Mouse (Mus musculus) heart, embryonic 14.5 days (tissue): ENCODE measurements around the gene Myo1b. TPM values are rescaled to one million over a fixed set of nuclear protein-coding genes. Genes with fewer than 3 reads are reported as not detected.

Source experiments
- ATAC-seq: fragments of 200-750 bp; cut with Nextera tagmentation; 2 replicates; pipeline ENCODE4 v1.8.0; 2017; ENCODE audit warnings: low read depth, moderate TSS enrichment; ENCODE audit not compliant: insufficient number of reproducible peaks, insufficient read depth, low FRiP score
- H3K27ac ChIP-seq, 2 experiments: fragments of 200-500 bp in 1 of 2; fragments of 300-500 bp in 1 of 2; sonication (generic) in 1 of 2; replicated peaks in 1 of 2; 2 replicates each; pipeline ENCODE4 v1.5.1; 2012 to 2014; ENCODE audit warnings: low read depth in 2 of 2, low read length in 2 of 2, control low read depth in 1 of 2, mild to moderate bottlenecking in 1 of 2, mixed read lengths in 1 of 2; ENCODE audit not compliant: control insufficient read depth in 1 of 2, insufficient read depth in 1 of 2
- H3K27me3 ChIP-seq: fragments of 300-500 bp; sonication (generic); 2 replicates; pipeline ENCODE4 v1.6.1; 2014; ENCODE audit warnings: mild to moderate bottlenecking, low read length, control low read depth; ENCODE audit not compliant: control insufficient read depth, insufficient read depth
- H3K36me3 ChIP-seq: fragments of 300-500 bp; sonication (generic); 2 replicates; pipeline ENCODE4 v1.6.1; 2014; ENCODE audit warnings: mild to moderate bottlenecking, control low read depth, low read length, mixed read lengths; ENCODE audit not compliant: control insufficient read depth, insufficient read depth
- H3K4me1 ChIP-seq, 2 experiments: fragments of 200-500 bp in 1 of 2; fragments of 300-500 bp in 1 of 2; sonication (generic) in 1 of 2; 2 replicates each; pipeline ENCODE4 v1.6.1; 2012 to 2014; ENCODE audit warnings: low read length in 2 of 2, control low read depth in 1 of 2, mixed read lengths in 1 of 2; ENCODE audit not compliant: control insufficient read depth in 2 of 2, insufficient read depth in 2 of 2
- H3K4me2 ChIP-seq: fragments of 300-500 bp; sonication (generic); 2 replicates; pipeline ENCODE4 v1.6.1; 2014; ENCODE audit warnings: mild to moderate bottlenecking, low read length
- H3K4me3 ChIP-seq, 2 experiments: fragments of 200-500 bp in 1 of 2; fragments of 300-500 bp in 1 of 2; sonication (generic) in 1 of 2; 2 replicates each; pipeline ENCODE4 v1.5.1; 2012 to 2014; ENCODE audit warnings: low read length in 2 of 2, mild to moderate bottlenecking in 2 of 2, control low read depth in 1 of 2, low read depth in 1 of 2, moderate library complexity in 1 of 2; ENCODE audit not compliant: control insufficient read depth in 1 of 2, insufficient read depth in 1 of 2
- H3K9ac ChIP-seq: fragments of 300-500 bp; sonication (generic); 2 replicates; pipeline ENCODE4 v1.6.1; 2014; ENCODE audit warnings: mild to moderate bottlenecking, low read length
- H3K9me3 ChIP-seq: fragments of 300-500 bp; sonication (generic); 2 replicates; pipeline ENCODE4 v1.6.1; 2016; ENCODE audit warnings: low read length, control low read depth; ENCODE audit not compliant: control insufficient read depth
- WGBS: fragments of 180-500 bp; shearing (Covaris S2); extraction: QIAGEN DNeasy Blood & Tissue Kit; methylation state at CpG from one replicate; pipeline ENCODE4 v1.1.7; 2014; 5-methylcytosine and 5-hydroxymethylcytosine counted together
- polyA plus RNA-seq: library from polyadenylated mRNA; unstranded; fragments of >200 nt; fragmentation: Nextera tagmentation; extraction: Ambion mirVana; gene quantifications from 2 replicates; pipeline ENCODE4 v1.2.1, GENCODE M21; 2014

The Myo1b gene
- polyA plus RNA-seq, 1 experiment from 2014 or later = 39.5 TPM

GRCm38 (mm10) chr1:51820520-51820919 lies 95.4 kb downstream of the Myo1b start:
- ATAC-seq = no peak
- no peak overlapping the region for H3K9ac ChIP-seq
- H3K4me3 ChIP-seq = no peak overlapping the region
- no peaks in the 10 kb centered on the region; a peak in 1 of 4 replicates for H3K4me1 ChIP-seq
- H3K9me3 ChIP-seq = no peaks in the 10 kb centered on the region
- H3K4me2 ChIP-seq = no peak overlapping the region
- H3K36me3 ChIP-seq = peaks cover 4% of the 10 kb centered on the region; the same call in 1 of the 2 replicates
- H3K27ac ChIP-seq = no peak overlapping the region
- WGBS = 92% methylated on average over 6 of the region's 6 CpGs
- H3K27me3 ChIP-seq = no peaks in the 10 kb centered on the region

- no peak for ATAC-seq
Observed at GRCm38 (mm10) chr1:51820013-51820441, 95.8 kb downstream of the Myo1b start.

GRCm38 (mm10) chr1:51815636-51816035 lies 100.2 kb downstream of the Myo1b start:
- 85% methylated on average over 1 of the region's 1 CpGs for WGBS
- no peaks in the 10 kb centered on the region for H3K36me3 ChIP-seq
- no peak for ATAC-seq

More at GRCm38 (mm10) chr1:51820013-51820441, 95.8 kb downstream of the Myo1b start:
- 80% methylated on average over 7 of the region's 7 CpGs for WGBS
- Histone ChIP-seq H3K4me1 (no peaks in the 10 kb centered on the region; a peak in 1 of 4 replicates), H3K4me2 (no peak overlapping the region), H3K27me3 (no peaks in the 10 kb centered on the region), H3K9me3 (no peaks in the 10 kb centered on the region), H3K9ac (no peak overlapping the region), H3K36me3 (peaks cover 4% of the 10 kb centered on the region; the same call in 1 of the 2 replicates), H3K4me3 (no peak overlapping the region), H3K27ac (no peak overlapping the region)

GRCm38 (mm10) chr1:51814854-51815630 lies 100.8 kb downstream of the Myo1b start:
- WGBS = 62% methylated on average over 5 of the region's 5 CpGs
- no peak for ATAC-seq

More at GRCm38 (mm10) chr1:51815636-51816035, 100.2 kb downstream of the Myo1b start:
- no peaks in the 10 kb centered on the region for H3K9me3 ChIP-seq
- no peaks in the 10 kb centered on the region for H3K27me3 ChIP-seq
- H3K27ac ChIP-seq = no peak overlapping the region
- no peak overlapping the region for H3K9ac ChIP-seq
- H3K4me2 ChIP-seq = no peak overlapping the region
- no peak overlapping the region for H3K4me3 ChIP-seq
- H3K4me1 ChIP-seq = no peaks in the 10 kb centered on the region

GRCm38 (mm10) chr1:51808847-51809246 lies 107.0 kb downstream of the Myo1b start:
- Histone ChIP-seq H3K9ac (no peak overlapping the region), H3K27me3 (no peaks in the 10 kb centered on the region), H3K36me3 (peaks cover 3% of the 10 kb centered on the region; the same call in 1 of the 2 replicates), H3K4me3 (no peak overlapping the region), H3K27ac (no peak overlapping the region), H3K9me3 (no peaks in the 10 kb centered on the region), H3K4me1 (no peaks in the 10 kb centered on the region), H3K4me2 (no peak overlapping the region)
- no peak for ATAC-seq
- 79% methylated on average over 10 of the region's 10 CpGs for WGBS

More at GRCm38 (mm10) chr1:51814854-51815630, 100.8 kb downstream of the Myo1b start:
- Histone ChIP-seq H3K27ac (no peak overlapping the region), H3K36me3 (no peaks in the 10 kb centered on the region), H3K4me1 (no peaks in the 10 kb centered on the region), H3K4me2 (no peak overlapping the region), H3K4me3 (no peak overlapping the region), H3K9ac (no peak overlapping the region), H3K9me3 (no peaks in the 10 kb centered on the region), H3K27me3 (no peaks in the 10 kb centered on the region)

DNA sequence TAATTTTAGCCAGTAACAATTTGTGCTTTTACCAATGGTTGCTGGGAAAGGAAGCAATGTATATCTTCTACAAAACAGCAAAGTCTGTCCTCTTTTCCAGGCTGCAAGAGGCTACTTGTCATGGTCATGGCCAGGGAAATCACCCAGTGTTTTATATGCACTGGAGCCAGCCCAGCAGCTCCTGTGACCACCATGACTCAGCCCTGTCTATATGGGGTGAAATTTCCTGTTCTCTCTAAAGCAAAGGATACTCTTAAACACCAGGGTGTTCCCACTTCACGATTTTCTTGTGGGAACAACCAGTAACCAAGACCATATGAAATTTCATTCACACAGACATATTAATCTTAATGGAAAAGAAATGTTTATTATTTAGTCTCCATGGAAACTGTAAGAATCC lies 107.6 kb downstream of the Myo1b start:
- H3K27ac ChIP-seq = no peak overlapping the region
- H3K36me3 ChIP-seq = peaks cover 3% of the 10 kb centered on the region; the same call in 1 of the 2 replicates
- H3K4me3 ChIP-seq = no peak overlapping the region
- no peak overlapping the region for H3K9ac ChIP-seq
- H3K4me1 ChIP-seq = no peaks in the 10 kb centered on the region
- no peak overlapping the region for H3K4me2 ChIP-seq
- H3K27me3 ChIP-seq = no peaks in the 10 kb centered on the region
- WGBS = 73% methylated on average over 1 of the region's 1 CpGs
- no peaks in the 10 kb centered on the region for H3K9me3 ChIP-seq
- ATAC-seq = no peak

DNA sequence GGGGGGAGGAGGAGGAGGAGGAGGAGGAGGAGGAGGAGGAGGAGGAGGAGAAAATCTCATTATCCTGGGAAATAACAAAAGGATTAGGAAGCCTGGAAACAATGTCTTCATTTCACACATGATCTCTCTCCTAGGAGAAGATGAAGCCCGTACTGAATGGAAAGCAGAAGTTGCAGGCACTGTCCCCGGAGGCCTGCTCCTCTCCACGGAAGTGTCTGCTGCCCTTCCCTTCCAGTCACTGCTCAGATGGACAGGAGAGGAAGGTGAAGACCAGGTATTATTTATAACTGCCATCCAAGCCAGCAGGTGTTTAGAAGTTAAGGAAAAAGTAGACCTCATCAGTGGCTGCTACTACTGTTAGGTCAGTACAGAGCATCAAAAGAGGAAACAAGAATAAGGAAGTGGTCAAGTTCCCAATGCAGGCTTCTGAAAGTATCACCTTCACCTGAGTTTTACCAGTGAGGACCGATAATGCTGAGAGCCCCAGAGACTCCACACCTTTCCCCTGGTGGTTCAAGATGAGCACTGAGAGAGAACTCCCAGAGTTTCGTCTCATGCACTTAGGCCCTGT lies 110.7 kb downstream of the Myo1b start:
- ATAC-seq = no peak
- H3K9me3 ChIP-seq = no peaks in the 10 kb centered on the region
- H3K36me3 ChIP-seq = peaks cover 13% of the 10 kb centered on the region
- H3K27me3 ChIP-seq = no peaks in the 10 kb centered on the region
- no peak overlapping the region for H3K27ac ChIP-seq
- H3K4me3 ChIP-seq = no peak overlapping the region
- H3K4me1 ChIP-seq = no peaks in the 10 kb centered on the region
- H3K4me2 ChIP-seq = no peak overlapping the region
- no peak overlapping the region for H3K9ac ChIP-seq
- 86% methylated on average over 5 of the region's 5 CpGs for WGBS
